Mouse (Mus musculus): ENCODE data around the gene Olfr1036. TPM values are rescaled to one million over a fixed set of nuclear protein-coding genes. Genes with fewer than 3 reads are reported as not detected.
"Not testable (repeated sequence)": the region's sequence is repeated elsewhere in the genome, so short reads cannot be mapped to it uniquely, and the experiment has no call there.

The Olfr1036 gene
- polyA plus RNA-seq (2015; fragmentation: Nextera tagmentation; extraction: Ambion mirVana) = 0.06 TPM in 1 of 2 replicates, not detected in the other

DNA sequence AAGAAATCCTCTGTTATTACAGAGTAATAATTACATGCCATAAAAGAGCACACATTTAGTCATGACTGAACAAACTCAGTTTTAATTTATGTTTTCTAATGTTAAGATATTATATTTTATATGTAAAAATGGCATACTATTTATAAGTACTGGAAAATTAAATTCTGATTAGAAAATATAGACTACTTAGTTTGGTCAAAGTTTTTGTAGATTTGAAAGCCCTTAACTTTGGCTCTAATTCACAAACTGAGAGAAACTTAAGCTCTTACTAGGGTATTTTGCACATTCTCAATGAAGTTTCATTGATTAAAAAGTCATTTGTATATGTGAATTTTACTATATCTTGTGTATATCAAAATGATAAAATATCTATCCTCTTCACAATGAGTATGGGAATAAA, at the start of gene Olfr1036:
Gene Olfr1036 (plus strand): TSS at position 301 of the 400 bp plus-strand sequence.
- H3K27ac ChIP-seq; H3K4me3 ChIP-seq; H3K36me3 ChIP-seq; H3K9me3 ChIP-seq; H3K4me1 ChIP-seq; H3K4me2 ChIP-seq; H3K9ac ChIP-seq; H3K27me3 ChIP-seq; ATAC-seq (ENCODE audit: insufficient number of reproducible peaks, insufficient read depth, low FRiP score, low TSS enrichment, low read depth): not testable (repeated sequence)

DNA sequence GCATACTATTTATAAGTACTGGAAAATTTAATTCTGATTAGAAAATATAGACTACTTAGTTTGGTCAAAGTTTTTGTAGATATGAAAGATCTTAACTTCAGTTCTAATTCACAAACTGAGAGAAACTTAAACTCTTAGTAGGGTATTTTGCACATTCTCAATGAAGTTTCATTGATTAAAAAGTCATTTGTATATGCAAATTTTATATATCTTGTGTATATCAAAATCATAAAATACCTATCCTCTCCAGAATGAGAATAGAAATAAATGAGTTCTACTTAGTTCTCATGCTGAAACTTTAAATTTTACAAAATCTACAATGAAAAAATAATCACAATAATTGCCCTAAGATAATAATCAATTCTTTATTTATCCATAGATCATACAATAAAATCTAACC, 28.2 kb upstream of the Olfr1036 start, which contains the start of gene Olfr1034:
Gene Olfr1034 (plus strand): TSS at position 301 of the 400 bp plus-strand sequence.
- H3K9ac ChIP-seq = no peak within 1 kb of the TSS
- ATAC-seq (ENCODE audit: insufficient number of reproducible peaks, insufficient read depth, low FRiP score, low TSS enrichment, low read depth) = no peak
- H3K36me3 ChIP-seq = no peaks in the 10 kb centered on the region
- no peaks in the 10 kb centered on the region for H3K27me3 ChIP-seq
- no peak within 1 kb of the TSS for H3K4me2 ChIP-seq
- H3K27ac ChIP-seq = no peak within 1 kb of the TSS
- H3K4me3 ChIP-seq = no peak within 1 kb of the TSS
- no peaks in the 10 kb centered on the region for H3K9me3 ChIP-seq
- H3K4me1 ChIP-seq = no peaks in the 10 kb centered on the region

DNA sequence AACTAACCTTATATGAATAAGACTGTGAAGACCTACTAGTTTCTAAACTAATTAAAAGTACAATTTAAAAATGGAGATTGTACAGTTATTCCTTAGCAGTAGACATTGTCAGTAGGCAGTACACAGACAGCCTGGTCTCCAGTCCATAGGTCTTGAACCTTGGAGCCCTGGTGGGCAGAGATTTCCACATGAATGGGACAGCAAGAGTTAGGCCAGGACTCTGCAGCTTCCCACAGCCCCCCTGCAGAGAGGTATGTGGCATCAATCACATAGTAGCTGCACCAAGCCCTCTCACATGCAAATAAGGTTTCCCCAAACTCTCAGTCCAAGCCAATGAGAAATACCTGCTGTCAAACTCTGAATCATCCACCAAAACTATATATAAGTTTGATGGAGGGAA, 23.0 kb upstream of the Olfr1036 start:
- not testable (repeated sequence) for H3K27me3 ChIP-seq; ATAC-seq (ENCODE audit: insufficient number of reproducible peaks, insufficient read depth, low FRiP score, low TSS enrichment, low read depth); H3K4me1 ChIP-seq; H3K27ac ChIP-seq; H3K4me3 ChIP-seq; H3K4me2 ChIP-seq; H3K9me3 ChIP-seq; H3K36me3 ChIP-seq; H3K9ac ChIP-seq

DNA sequence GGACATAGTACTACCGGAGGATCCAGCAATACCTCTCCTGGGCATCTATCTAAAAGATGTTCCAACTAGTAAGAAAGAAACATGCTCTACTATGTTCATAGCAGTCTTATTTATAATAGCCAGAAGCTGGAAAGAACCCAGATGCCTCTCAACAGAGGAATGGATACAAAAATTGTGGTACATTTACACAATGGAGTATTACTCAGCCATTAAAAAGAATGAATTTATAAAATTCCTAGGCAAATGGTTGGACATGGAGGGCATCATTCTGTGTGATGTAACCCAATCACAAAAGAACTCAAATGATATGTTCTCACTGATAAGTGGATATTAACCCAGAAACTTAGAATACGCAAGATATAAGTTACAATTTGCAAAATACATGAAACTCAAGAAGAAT, 10.0 kb upstream of the Olfr1036 start:
- H3K4me1 ChIP-seq; ATAC-seq (ENCODE audit: insufficient number of reproducible peaks, insufficient read depth, low FRiP score, low TSS enrichment, low read depth); H3K9ac ChIP-seq; H3K4me3 ChIP-seq; H3K27me3 ChIP-seq; H3K9me3 ChIP-seq; H3K27ac ChIP-seq; H3K36me3 ChIP-seq; H3K4me2 ChIP-seq: not testable (repeated sequence)
- WGBS = 93% methylated on average over 2 of the region's 2 CpGs

DNA sequence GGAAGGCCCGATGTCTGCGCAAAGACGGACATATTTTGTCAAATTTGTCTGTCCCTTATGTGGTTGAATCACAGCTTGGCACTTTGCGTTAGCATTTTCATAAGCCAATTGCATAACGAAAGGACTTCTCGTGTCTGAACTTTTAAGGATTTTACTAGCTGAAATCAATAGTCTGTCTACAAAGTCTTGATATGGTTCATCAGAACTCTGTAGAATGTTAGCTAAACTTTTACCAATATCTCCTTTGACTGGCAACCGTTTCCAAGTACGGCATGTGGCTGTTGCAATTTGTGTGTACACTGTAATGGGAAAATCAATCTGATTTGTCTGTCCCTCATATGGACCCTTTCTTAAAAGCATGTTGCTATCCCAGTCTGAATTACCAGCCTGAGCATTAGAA, 3.6 kb upstream of the Olfr1036 start:
- no peaks in the 10 kb centered on the region for H3K4me1 ChIP-seq
- H3K36me3 ChIP-seq = no peaks in the 10 kb centered on the region
- no peak overlapping the region for H3K4me2 ChIP-seq
- H3K9me3 ChIP-seq = no peaks in the 10 kb centered on the region
- H3K4me3 ChIP-seq = no peak overlapping the region
- no peak overlapping the region for H3K27ac ChIP-seq
- 93% methylated on average over 8 of the region's 8 CpGs for WGBS
- H3K27me3 ChIP-seq = no peaks in the 10 kb centered on the region
- ATAC-seq (ENCODE audit: insufficient number of reproducible peaks, insufficient read depth, low FRiP score, low TSS enrichment, low read depth) = no peak
- H3K9ac ChIP-seq = no peak overlapping the region

DNA sequence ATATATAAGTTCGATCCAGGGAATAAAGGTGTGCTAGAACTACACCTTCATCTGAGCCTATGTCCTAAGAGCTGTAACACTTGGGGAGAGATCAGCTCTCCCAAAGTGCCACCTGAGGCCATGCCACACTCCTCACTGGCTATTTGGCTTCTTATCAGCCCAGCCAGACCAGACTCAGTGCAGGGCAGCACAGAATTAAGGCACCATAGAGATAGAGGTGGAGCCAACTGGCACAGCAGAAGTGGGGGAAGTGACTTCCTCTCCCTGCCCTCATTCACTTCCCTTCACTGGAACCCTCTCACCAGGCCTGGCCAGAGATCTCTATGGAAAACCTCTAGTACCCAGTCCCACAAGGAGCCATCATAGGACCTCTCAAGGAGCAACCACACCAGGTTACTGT, 6.7 kb downstream of the Olfr1036 start:
- not testable (repeated sequence) for H3K36me3 ChIP-seq; H3K4me3 ChIP-seq; H3K27ac ChIP-seq; H3K9ac ChIP-seq; H3K4me2 ChIP-seq; H3K4me1 ChIP-seq; ATAC-seq (ENCODE audit: insufficient number of reproducible peaks, insufficient read depth, low FRiP score, low TSS enrichment, low read depth); H3K9me3 ChIP-seq; H3K27me3 ChIP-seq
- 81% methylated on average over 1 of the region's 1 CpGs for WGBS

DNA sequence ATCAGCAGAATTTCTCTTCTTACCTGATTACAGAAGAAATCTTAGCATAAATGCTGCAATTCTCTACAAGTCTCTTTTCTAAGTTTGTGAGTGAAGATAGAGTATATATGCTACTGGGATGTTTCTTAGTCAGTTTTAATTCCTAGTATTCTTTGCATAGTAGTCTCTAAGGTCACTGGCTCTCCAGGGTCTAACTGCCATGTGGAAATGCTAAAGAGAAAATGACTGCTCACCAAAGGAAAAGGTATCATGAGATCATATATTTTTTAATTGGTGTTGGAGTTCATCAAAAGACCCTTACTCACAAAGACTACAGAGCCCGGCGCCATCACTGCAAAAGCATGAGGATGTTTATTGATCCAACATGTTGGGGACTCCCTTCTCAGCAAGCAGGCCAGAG, 13.5 kb downstream of the Olfr1036 start, which contains the start of gene Olfr1037:
Gene Olfr1037 (minus strand): TSS at position 101 of the 400 bp plus-strand sequence.
- Histone ChIP-seq H3K9me3 (no peaks in the 10 kb centered on the region), H3K4me3 (no peak within 1 kb of the TSS), H3K4me1 (no peaks in the 10 kb centered on the region), H3K4me2 (no peak within 1 kb of the TSS), H3K9ac (no peak within 1 kb of the TSS), H3K27me3 (no peaks in the 10 kb centered on the region), H3K27ac (no peak within 1 kb of the TSS), H3K36me3 (no peaks in the 10 kb centered on the region)
- no peak for ATAC-seq (ENCODE audit: insufficient number of reproducible peaks, insufficient read depth, low FRiP score, low TSS enrichment, low read depth)
- WGBS = 79% methylated on average over 2 of the region's 2 CpGs

Other genes with a start within 250 kb of the Olfr1036 start
- not detected in 2 replicates for gene Olfr1019, start 228.5 kb upstream of the Olfr1036 start, polyA plus RNA-seq (2015; fragmentation: Nextera tagmentation; extraction: Ambion mirVana)
- gene Olfr1020, start 227.0 kb upstream of the Olfr1036 start, polyA plus RNA-seq (2015; fragmentation: Nextera tagmentation; extraction: Ambion mirVana) = not detected in 2 replicates
- not detected in 2 replicates for gene Olfr1022, start 205.4 kb upstream of the Olfr1036 start, polyA plus RNA-seq (2015; fragmentation: Nextera tagmentation; extraction: Ambion mirVana)
- gene Olfr1023, start 188.4 kb upstream of the Olfr1036 start, polyA plus RNA-seq (2015; fragmentation: Nextera tagmentation; extraction: Ambion mirVana) = not detected in 2 replicates
- gene Olfr1024, start 168.9 kb upstream of the Olfr1036 start, polyA plus RNA-seq (2015; fragmentation: Nextera tagmentation; extraction: Ambion mirVana) = not detected in 2 replicates
- gene Olfr1025-ps1, start 158.8 kb upstream of the Olfr1036 start, polyA plus RNA-seq (2015; fragmentation: Nextera tagmentation; extraction: Ambion mirVana) = 0.22 TPM in 1 of 2 replicates, not detected in the other
- not detected in 2 replicates for gene Olfr1026, start 152.4 kb upstream of the Olfr1036 start, polyA plus RNA-seq (2015; fragmentation: Nextera tagmentation; extraction: Ambion mirVana)
- not detected in 2 replicates for gene Olfr1028, start 123.6 kb upstream of the Olfr1036 start, polyA plus RNA-seq (2015; fragmentation: Nextera tagmentation; extraction: Ambion mirVana)
- gene Olfr1029, start 100.1 kb upstream of the Olfr1036 start, polyA plus RNA-seq (2015; fragmentation: Nextera tagmentation; extraction: Ambion mirVana) = not detected in 2 replicates
- gene Olfr1030, start 94.7 kb upstream of the Olfr1036 start, polyA plus RNA-seq (2015; fragmentation: Nextera tagmentation; extraction: Ambion mirVana) = not detected in 2 replicates
- gene Olfr1031, start 83.7 kb upstream of the Olfr1036 start, polyA plus RNA-seq (2015; fragmentation: Nextera tagmentation; extraction: Ambion mirVana) = not detected in 2 replicates
- not detected in 2 replicates for gene Olfr1032, start 68.5 kb upstream of the Olfr1036 start, polyA plus RNA-seq (2015; fragmentation: Nextera tagmentation; extraction: Ambion mirVana)
- gene Olfr1033, start 53.4 kb upstream of the Olfr1036 start, polyA plus RNA-seq (2015; fragmentation: Nextera tagmentation; extraction: Ambion mirVana) = 0.41 and 0.43 TPM in 2 replicates
- not detected in 2 replicates for gene Olfr1034, start 28.1 kb upstream of the Olfr1036 start, polyA plus RNA-seq (2015; fragmentation: Nextera tagmentation; extraction: Ambion mirVana)
- not detected in 2 replicates for gene Olfr1037, start 13.4 kb downstream of the Olfr1036 start, polyA plus RNA-seq (2015; fragmentation: Nextera tagmentation; extraction: Ambion mirVana)
- 0.08 TPM in 1 of 2 replicates, not detected in the other for gene Olfr1039, start 61.9 kb downstream of the Olfr1036 start, polyA plus RNA-seq (2015; fragmentation: Nextera tagmentation; extraction: Ambion mirVana)
- not detected in 2 replicates for gene Olfr1040, start 72.7 kb downstream of the Olfr1036 start, polyA plus RNA-seq (2015; fragmentation: Nextera tagmentation; extraction: Ambion mirVana)
- gene Olfr1042, start 87.8 kb downstream of the Olfr1036 start, polyA plus RNA-seq (2015; fragmentation: Nextera tagmentation; extraction: Ambion mirVana) = not detected in 2 replicates
- 0.18 TPM in 1 of 2 replicates, not detected in the other for gene Olfr1043, start 93.5 kb downstream of the Olfr1036 start, polyA plus RNA-seq (2015; fragmentation: Nextera tagmentation; extraction: Ambion mirVana)
- not detected in 2 replicates for gene Olfr1044, start 103.8 kb downstream of the Olfr1036 start, polyA plus RNA-seq (2015; fragmentation: Nextera tagmentation; extraction: Ambion mirVana)
- gene Olfr52, start 111.7 kb downstream of the Olfr1036 start, polyA plus RNA-seq (2015; fragmentation: Nextera tagmentation; extraction: Ambion mirVana) = not detected in 2 replicates
- gene Olfr1045, start 129.0 kb downstream of the Olfr1036 start, polyA plus RNA-seq (2015; fragmentation: Nextera tagmentation; extraction: Ambion mirVana) = not detected in 2 replicates
- gene Olfr1046, start 145.3 kb downstream of the Olfr1036 start, polyA plus RNA-seq (2015; fragmentation: Nextera tagmentation; extraction: Ambion mirVana) = not detected in 2 replicates
- gene Olfr1047, start 157.4 kb downstream of the Olfr1036 start, polyA plus RNA-seq (2015; fragmentation: Nextera tagmentation; extraction: Ambion mirVana) = not detected in 2 replicates
- gene Olfr1048, start 166.3 kb downstream of the Olfr1036 start, polyA plus RNA-seq (2015; fragmentation: Nextera tagmentation; extraction: Ambion mirVana) = not detected in 2 replicates
- not detected in 2 replicates for gene Olfr1049, start 184.3 kb downstream of the Olfr1036 start, polyA plus RNA-seq (2015; fragmentation: Nextera tagmentation; extraction: Ambion mirVana)
- gene Olfr1051, start 205.1 kb downstream of the Olfr1036 start, polyA plus RNA-seq (2015; fragmentation: Nextera tagmentation; extraction: Ambion mirVana) = not detected in 2 replicates
- not detected in 2 replicates for gene Olfr1052, start 218.5 kb downstream of the Olfr1036 start, polyA plus RNA-seq (2015; fragmentation: Nextera tagmentation; extraction: Ambion mirVana)
- gene Olfr1053, start 241.3 kb downstream of the Olfr1036 start, polyA plus RNA-seq (2015; fragmentation: Nextera tagmentation; extraction: Ambion mirVana) = not detected in 2 replicates